Mouse (Mus musculus) kidney, postnatal 10 days (tissue): ENCODE results near the gene Socs2.

Experiments used
- DNase-seq: peaks from one replicate; pipeline ENCODE4 v3.0.0; 2021; ENCODE audit warnings: mixed read lengths

The Socs2 gene

DNA sequence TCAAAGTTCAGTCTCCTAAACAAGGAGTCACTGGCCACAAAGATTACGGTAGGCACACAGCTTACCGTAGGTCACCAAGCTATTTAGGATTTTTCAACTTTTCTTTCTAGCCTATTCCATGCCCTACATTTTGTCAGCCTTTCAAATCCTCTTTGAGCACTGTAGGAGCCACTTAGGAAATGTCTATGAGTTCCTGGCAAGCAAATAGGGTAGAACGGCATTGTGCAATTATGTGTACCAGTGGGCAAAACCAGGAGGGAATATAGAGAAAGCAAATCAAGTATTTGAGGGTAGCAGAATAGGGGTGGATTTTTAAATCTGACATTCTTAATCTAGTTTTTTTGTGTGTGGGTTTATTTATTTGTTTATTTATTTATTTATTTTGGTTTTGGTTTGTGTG is 2.7 kb upstream of the Socs2 start:
- DNase-seq: no peak

DNA sequence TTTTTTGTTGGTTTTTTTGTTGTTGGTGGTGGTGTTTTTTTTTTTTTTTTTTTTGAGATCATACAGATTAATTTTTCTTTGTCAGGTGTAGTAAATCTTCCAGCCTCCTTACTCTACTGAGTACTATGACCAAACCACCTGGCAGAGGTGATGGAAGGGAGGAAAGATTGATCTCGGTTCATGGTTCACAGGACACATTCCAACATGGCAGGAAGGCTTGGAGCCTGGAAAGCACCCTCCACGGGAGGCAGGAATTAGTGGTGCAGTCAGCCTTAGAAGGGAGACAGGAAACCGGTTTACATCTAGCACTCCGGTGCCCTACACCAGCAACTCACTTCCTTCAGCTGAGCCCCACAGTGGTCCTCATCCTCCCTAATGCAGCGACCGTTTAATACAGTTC is 1.7 kb upstream of the Socs2 start:
- peak; percentile 40 for DNase-seq

GRCm38 (mm10) chr10:95417496-95418236 is 686 bp upstream of the Socs2 start:
- DNase-seq: peak; percentile 90

DNA sequence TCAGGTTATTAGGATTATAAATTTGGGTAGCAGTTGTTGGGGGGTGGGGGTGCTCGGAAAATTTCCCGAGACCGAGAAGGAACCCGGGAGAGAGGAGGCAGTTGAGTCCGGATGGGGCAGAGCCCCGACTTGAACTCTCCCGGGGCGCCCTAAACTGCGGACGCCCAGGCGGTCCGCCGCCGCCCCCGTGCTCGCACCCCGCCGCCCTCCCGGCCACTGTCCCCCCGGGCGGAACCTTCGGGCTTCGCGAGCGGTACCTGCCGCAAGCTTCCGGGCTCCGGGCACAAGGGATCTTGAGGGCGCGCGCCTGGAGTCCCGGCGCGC is 657 bp downstream of the Socs2 start:
- DNase-seq: no peak

DNA sequence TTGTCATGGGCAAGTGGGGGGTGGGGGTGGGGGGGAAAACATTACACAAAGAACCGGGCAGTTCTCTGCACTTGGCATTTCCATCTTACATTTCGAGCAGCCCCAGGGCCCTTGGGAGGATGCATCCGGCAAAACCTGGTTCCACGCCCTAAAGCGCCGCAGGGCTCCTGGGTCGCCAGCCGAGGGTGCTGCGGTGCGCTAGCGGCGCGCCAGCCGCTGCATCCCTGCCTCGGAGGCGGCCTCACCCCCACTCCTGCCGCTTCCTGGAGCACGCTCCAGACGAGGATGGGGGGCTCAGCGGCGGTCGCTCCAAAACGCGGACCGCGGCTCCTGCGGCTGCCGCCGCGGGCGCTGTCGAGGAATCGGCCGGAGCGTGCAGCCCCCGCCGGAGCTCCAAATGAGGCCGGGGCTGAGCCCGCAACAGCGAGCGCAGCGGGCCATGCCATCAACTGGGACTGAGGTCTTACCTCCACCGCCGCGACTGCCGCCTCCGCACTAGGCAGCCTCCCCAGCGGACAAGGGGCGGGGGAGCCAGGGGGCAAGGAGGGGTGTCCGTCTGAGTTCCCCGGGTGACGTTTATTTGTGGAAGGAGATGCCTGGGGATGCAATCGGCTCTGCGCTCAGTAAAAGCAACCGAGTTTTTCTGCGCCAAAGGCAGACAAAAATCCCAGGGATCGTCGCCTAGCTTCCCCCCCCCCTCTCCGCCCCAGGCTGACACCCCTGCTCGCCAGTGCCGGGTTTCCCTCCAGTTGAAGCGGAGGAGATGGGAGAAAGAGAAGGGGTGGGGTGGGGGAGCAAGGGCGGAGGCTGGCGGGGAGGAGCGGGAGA is 1.2 kb downstream of the Socs2 start:
- DNase-seq: peak; percentile 76

DNA sequence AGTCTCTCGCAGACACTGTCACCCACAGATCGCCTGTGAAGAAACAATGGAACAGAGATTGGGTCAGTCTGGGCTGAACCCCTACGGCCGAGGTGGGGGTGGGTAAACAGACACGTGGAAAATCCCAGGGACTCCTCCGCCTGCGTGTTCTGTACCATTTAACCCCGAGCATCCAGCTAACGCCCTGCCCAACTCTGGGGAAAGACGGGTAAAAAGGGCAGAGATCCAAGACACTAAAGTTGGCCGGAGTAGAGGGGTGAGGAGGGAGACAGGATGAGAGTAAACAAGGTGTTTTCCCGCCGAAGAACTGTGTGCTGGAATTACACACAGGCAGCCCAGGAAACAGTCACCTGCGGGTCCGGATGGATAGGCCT is 1.8 kb downstream of the Socs2 start:
- DNase-seq: no peak

- DNase-seq: peak; percentile 81
Observed at GRCm38 (mm10) chr10:95414316-95415158, 2.4 kb downstream of the Socs2 start.

- no peak for DNase-seq
Observed at GRCm38 (mm10) chr10:95411139-95411538, 5.8 kb downstream of the Socs2 start.

DNA sequence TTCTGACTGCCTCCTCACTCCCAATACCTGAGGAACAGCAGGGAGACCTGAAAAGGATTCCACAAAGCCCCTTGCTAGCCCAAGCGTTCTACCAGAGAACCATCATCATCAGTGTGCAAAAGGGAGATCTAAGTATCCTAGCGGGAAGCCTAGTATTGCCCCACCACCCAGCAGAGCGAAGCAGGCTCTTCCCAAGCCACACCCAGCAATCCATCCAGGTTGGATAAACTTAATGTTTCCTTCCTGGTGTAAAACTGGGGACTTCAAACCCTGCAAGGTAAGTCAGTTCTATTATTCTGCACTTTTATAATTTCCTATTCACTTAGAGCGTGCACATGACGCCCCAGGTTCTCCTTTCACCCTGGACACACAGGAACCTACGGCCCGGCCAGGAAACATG is 6.3 kb downstream of the Socs2 start:
- no peak for DNase-seq

GRCm38 (mm10) chr10:95410209-95410608 is 6.8 kb downstream of the Socs2 start:
- DNase-seq: no peak

- no peak for DNase-seq
Observed at GRCm38 (mm10) chr10:95409149-95409548, 7.8 kb downstream of the Socs2 start.

DNA sequence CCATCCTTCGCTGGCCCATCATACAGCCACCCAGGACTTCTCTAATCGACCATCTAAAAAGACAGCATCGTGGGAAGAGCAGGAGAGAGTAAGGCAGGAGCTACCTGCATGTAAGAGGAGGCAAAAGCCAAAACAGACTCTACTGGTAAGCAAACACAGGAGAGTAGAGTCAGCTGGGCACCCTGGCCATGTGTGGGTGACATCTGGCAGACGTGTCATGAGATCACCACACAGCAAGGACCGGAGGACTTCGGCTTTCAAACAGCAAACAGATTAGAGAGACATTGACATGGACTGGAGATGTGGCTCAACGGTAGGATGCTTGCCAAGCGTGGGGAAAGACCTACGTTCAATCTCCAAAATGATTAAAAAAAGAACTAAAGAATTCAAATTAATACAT is 8.5 kb downstream of the Socs2 start:
- DNase-seq: no peak

- DNase-seq: no peak
Observed at GRCm38 (mm10) chr10:95407541-95408160, 9.3 kb downstream of the Socs2 start.

GRCm38 (mm10) chr10:95404774-95405173 is 12.2 kb downstream of the Socs2 start:
- no peak for DNase-seq

GRCm38 (mm10) chr10:95399689-95400354 is 17.2 kb downstream of the Socs2 start:
- DNase-seq: no peak

DNA sequence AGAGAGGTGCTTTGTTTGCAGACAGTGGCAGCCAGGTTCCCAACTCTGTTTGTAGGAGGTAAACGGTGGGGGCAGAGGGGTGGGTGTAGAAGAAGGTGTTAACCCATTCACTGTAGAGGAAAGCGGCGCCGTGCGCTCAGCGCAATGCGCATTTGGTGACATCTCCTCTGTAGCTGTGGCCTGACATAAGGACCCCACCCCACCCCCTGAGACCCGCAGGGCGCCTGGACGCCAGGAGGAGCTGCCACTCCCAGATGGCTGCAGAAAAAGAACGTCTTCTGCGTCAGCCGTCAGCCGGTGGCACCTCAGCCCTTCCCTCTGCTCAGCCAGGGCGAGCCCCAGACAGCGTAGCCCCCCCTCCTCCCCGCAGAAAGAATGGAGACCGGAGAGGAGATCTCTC is 18.5 kb downstream of the Socs2 start:
- DNase-seq: no peak

GRCm38 (mm10) chr10:95397191-95397835 is 19.7 kb downstream of the Socs2 start:
- no peak for DNase-seq

- no peak for DNase-seq
Observed at GRCm38 (mm10) chr10:95396356-95396755, 20.6 kb downstream of the Socs2 start.

- DNase-seq: peak; percentile 33
Observed at GRCm38 (mm10) chr10:95394819-95395812, 21.9 kb downstream of the Socs2 start.

DNA sequence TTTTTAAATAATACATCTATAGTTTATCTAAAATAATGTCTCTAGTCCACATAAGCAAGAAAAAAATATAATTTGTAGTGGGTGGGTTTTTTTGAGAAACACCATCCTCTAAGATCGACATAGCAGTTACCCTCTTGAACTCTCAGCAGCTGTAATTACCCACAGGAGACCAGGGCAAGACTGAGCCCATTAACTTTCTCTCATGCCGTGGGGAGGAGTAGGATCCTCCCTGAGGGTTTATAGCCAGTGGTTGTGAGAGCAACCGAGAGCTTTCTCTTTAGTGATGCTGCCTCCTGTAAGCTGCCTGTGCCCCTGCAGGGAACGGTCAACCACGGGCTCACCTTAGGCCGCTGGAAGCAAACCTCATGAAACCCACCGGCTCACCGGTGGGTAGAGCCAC is 24.9 kb downstream of the Socs2 start:
- DNase-seq: no peak

DNA sequence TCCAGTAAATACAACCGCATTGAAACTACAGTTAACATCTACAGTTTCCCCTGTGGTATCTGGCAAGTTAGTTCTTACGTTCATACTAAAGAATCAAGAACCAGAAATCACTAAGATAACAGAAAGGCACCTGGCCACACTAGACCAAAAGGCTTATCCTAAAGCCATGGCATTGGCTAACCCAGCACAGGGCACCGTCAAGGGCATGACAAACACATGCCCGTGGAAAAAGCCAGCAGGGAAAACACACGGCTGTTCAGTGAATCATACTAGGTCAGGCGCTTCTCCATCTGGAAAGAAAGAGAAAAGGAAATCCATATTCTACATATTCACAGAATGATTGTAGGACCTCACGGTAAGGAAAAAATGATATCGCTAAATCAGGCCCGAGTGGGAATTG is 26.1 kb downstream of the Socs2 start:
- no peak for DNase-seq
